Mouse (Mus musculus): Measurements from ENCODE around the gene 4930469K13Rik. TPM values are rescaled to one million over a fixed set of nuclear protein-coding genes. Genes with fewer than 3 reads are reported as not detected.

4930469K13Rik gene
- polyA plus RNA-seq, 1 experiment from 2014 or later, result not detected

- 0 out of 2 replicates have a peak, but pooled peaks cover 10% of the 10 kb centered on the region for H3K27me3 ChIP-seq
- no peaks in the 10 kb centered on the region for H3K36me3 ChIP-seq (ENCODE audit: poor library complexity, severe bottlenecking)
- ATAC-seq, result peak; percentile 58; the same call in 1 of the 2 replicates
- H3K27ac ChIP-seq, result no peak overlapping the region
- H3K4me3 ChIP-seq, result no peak overlapping the region
- H3K9ac ChIP-seq, result no peak overlapping the region
- no peaks in the 10 kb centered on the region for H3K4me1 ChIP-seq
- H3K4me2 ChIP-seq, result peak overlapping the region; percentile 15; the same call in 1 of the 2 replicates
- H3K9me3 ChIP-seq (replicated peaks), result no peaks in the 10 kb centered on the region
- 16% methylated on average over 15 of the region's 15 CpGs for WGBS
Measured at GRCm38 (mm10) chr11:34073776-34074175, 24.6 kb downstream of the 4930469K13Rik start.

GRCm38 (mm10) chr11:34072309-34072708 lies 26.0 kb downstream of the 4930469K13Rik start:
- Histone ChIP-seq H3K36me3 (ENCODE audit: poor library complexity, severe bottlenecking) (no peaks in the 10 kb centered on the region), H3K4me3 (no peak overlapping the region), H3K9me3 (replicated peaks) (no peaks in the 10 kb centered on the region), H3K9ac (no peak overlapping the region), H3K27me3 (0 out of 2 replicates have a peak, but pooled peaks cover 10% of the 10 kb centered on the region), H3K27ac (no peak overlapping the region), H3K4me1 (no peaks in the 10 kb centered on the region), H3K4me2 (no peak overlapping the region)
- ATAC-seq, result no peak
- WGBS, result 80% methylated on average over 4 of the region's 4 CpGs

DNA sequence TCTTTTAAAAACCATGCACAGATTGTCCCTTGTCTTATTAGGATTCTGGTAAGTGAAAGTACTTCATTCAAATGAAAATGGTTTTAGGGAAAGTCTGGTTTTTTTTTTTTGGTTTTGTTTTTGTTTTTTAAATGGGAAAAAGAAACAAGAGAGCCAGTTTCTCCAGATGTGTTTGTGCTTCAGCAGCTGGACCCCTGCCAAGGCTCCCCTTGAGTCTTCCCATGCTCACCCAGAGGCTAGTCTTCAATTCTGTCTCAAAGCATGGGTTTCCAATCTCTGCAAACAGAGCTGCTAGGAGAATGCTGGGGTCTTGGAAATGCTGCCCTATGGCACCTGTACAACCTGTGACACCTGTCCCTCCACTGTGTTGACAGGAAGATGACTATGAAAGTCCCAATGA lies 27.8 kb downstream of the 4930469K13Rik start:
- Histone ChIP-seq H3K9ac (no peak overlapping the region), H3K36me3 (ENCODE audit: poor library complexity, severe bottlenecking) (no peaks in the 10 kb centered on the region), H3K9me3 (replicated peaks) (no peaks in the 10 kb centered on the region), H3K4me2 (no peak overlapping the region), H3K4me1 (no peaks in the 10 kb centered on the region), H3K4me3 (no peak overlapping the region), H3K27me3 (0 out of 2 replicates have a peak, but pooled peaks cover 10% of the 10 kb centered on the region), H3K27ac (no peak overlapping the region)
- no peak for ATAC-seq

DNA sequence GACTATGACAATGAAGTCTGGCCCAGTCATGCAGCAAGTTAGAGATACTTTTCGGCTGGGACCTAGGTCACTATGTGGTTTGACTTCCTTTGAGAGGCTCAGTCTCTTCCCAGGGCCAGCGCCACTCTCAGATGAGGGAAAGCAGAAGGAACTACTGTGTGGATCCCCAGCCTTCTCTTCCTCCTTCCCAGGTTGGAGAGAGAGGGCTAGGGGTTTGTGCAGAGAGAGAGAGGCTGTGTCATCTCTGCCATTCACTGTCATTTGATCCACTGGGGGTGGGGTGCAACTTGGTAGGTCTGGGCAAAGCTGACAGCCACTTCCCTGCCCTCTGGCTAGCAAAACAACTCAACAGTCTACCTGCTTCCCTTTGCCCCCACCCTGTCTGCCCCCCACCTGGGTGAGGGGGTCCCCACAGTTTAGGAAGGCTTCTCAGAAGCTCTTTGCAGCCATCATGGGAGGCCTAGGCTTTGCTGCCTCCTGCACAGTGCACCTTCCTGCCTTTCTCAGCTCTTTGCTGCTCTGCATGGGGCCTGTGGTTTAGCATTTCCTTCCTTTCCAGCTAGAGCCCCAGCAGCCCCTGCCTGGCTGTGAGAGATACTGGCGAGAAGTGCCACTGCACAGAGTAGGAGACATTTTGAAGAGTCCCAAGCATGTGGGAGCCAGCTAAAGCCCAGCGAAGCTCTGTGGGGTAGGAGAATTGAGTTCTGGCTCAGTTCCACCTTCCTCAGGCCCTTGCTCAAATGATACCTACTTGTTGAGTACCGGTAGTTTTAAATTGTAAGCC lies 34.5 kb downstream of the 4930469K13Rik start:
- no peak overlapping the region for H3K4me3 ChIP-seq
- H3K27me3 ChIP-seq, result no peaks in the 10 kb centered on the region
- H3K9ac ChIP-seq, result no peak overlapping the region
- no peaks in the 10 kb centered on the region for H3K9me3 ChIP-seq (replicated peaks)
- no peaks in the 10 kb centered on the region for H3K4me1 ChIP-seq
- no peak overlapping the region for H3K4me2 ChIP-seq
- no peaks in the 10 kb centered on the region for H3K36me3 ChIP-seq (ENCODE audit: poor library complexity, severe bottlenecking)
- H3K27ac ChIP-seq, result no peak overlapping the region
- no peak for ATAC-seq
- WGBS, result 77% methylated on average over 5 of the region's 5 CpGs

DNA sequence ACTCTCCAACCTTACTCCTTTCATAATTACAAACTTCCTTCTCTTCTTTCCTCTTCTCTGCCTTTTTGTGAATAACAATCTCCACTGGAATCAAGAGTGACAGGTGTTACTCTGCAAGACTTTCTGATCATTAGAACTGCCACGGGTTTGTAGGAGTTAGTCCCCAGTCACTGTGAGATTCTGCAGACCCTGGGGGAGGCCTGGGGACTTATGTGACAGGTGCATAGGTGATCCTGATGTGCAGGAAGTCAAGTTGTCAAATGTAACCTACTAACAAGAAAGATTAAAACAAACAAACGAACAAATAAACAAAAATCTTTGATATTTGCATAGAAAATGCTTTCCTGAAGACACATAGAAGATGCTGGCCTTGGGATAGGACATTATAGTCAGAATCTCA lies 35.1 kb downstream of the 4930469K13Rik start:
- Histone ChIP-seq H3K27me3 (no peaks in the 10 kb centered on the region), H3K36me3 (ENCODE audit: poor library complexity, severe bottlenecking) (no peaks in the 10 kb centered on the region), H3K9ac (no peak overlapping the region), H3K9me3 (replicated peaks) (no peaks in the 10 kb centered on the region), H3K4me1 (no peaks in the 10 kb centered on the region), H3K4me3 (no peak overlapping the region), H3K4me2 (no peak overlapping the region), H3K27ac (no peak overlapping the region)
- no peak for ATAC-seq
- WGBS, result 68% methylated on average over 2 of the region's 2 CpGs

GRCm38 (mm10) chr11:34061740-34062139 lies 36.6 kb downstream of the 4930469K13Rik start:
- Histone ChIP-seq H3K27me3 (no peaks in the 10 kb centered on the region), H3K9me3 (replicated peaks) (no peaks in the 10 kb centered on the region), H3K27ac (no peak overlapping the region), H3K9ac (no peak overlapping the region), H3K4me3 (no peak overlapping the region), H3K4me1 (no peaks in the 10 kb centered on the region), H3K36me3 (ENCODE audit: poor library complexity, severe bottlenecking) (no peaks in the 10 kb centered on the region), H3K4me2 (no peak overlapping the region)
- WGBS, result 64% methylated on average over 6 of the region's 6 CpGs
- no peak for ATAC-seq

DNA sequence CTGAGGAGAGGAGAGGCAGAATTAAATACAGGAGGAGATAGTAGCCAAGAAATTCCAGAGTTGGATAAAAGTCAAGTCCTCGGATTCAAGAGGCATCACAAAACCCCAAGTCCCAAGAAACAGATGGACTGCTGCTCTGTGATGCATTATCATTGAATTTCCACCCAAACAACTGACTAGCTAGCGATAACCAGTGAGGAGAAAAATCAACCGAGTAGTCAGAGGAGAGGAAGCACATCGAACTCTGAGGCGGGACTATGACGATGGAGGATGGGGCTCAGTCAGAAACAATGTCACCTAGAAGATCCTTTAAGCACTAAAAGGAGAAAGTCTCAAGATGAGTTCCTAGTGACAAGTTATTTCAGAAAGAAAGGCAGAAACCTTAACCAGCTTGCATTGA lies 39.4 kb downstream of the 4930469K13Rik start:
- Histone ChIP-seq H3K4me3 (no peak overlapping the region), H3K9ac (no peak overlapping the region), H3K36me3 (ENCODE audit: poor library complexity, severe bottlenecking) (no peaks in the 10 kb centered on the region), H3K4me1 (no peaks in the 10 kb centered on the region), H3K9me3 (replicated peaks) (no peaks in the 10 kb centered on the region), H3K27ac (no peak overlapping the region), H3K4me2 (no peak overlapping the region), H3K27me3 (no peaks in the 10 kb centered on the region)
- no peak for ATAC-seq
- WGBS, result 88% methylated on average over 6 of the region's 6 CpGs

GRCm38 (mm10) chr11:34058332-34058731 lies 40.0 kb downstream of the 4930469K13Rik start:
- Histone ChIP-seq H3K4me2 (no peak overlapping the region), H3K27me3 (no peaks in the 10 kb centered on the region), H3K4me3 (no peak overlapping the region), H3K4me1 (no peaks in the 10 kb centered on the region), H3K36me3 (ENCODE audit: poor library complexity, severe bottlenecking) (no peaks in the 10 kb centered on the region), H3K9ac (no peak overlapping the region), H3K27ac (no peak overlapping the region), H3K9me3 (replicated peaks) (no peaks in the 10 kb centered on the region)
- ATAC-seq, result no peak

- ATAC-seq, result no peak
- 86% methylated on average over 1 of the region's 1 CpGs for WGBS
Measured at GRCm38 (mm10) chr11:34056715-34057114, 41.6 kb downstream of the 4930469K13Rik start.

DNA sequence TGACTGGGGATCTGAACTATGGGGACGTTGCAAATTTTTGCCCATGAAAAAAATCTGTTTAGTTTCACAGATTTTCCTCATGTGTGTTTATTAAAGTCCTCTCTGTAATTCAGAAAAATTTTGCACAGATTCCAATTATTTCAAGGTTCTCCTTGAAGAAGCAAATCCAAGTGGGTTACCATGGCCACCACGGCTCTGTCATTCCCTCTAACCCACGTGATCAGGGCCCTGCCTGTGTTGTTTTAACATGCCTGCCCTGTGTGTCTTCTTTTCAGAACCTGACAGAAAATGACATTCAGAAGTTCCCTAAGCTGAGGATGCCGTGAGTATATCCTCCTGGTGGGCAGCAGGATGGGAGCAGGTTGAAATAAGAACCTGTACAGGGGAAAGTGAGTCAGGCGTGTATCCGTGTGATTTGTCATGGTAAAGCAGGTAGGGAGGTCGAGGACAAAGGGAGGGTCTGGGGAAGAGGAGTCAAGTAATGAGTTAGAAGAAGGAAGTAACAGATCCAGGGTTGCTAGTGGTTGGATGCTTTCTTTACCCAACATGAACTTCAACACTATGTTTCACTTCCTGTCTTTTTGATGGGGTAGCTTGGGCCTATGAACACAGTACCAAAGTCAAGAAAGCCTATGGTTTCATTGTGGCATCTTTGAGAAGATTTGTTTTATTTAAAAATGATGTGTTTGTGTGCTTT lies 44.2 kb downstream of the 4930469K13Rik start:
- Histone ChIP-seq H3K4me1 (no peaks in the 10 kb centered on the region), H3K27me3 (no peaks in the 10 kb centered on the region), H3K4me2 (no peak overlapping the region), H3K9ac (no peak overlapping the region), H3K36me3 (ENCODE audit: poor library complexity, severe bottlenecking) (no peaks in the 10 kb centered on the region), H3K4me3 (no peak overlapping the region), H3K27ac (no peak overlapping the region), H3K9me3 (replicated peaks) (no peaks in the 10 kb centered on the region)
- 80% methylated on average over 7 of the region's 7 CpGs for WGBS
- ATAC-seq, result no peak

More at GRCm38 (mm10) chr11:34056715-34057114, 41.6 kb downstream of the 4930469K13Rik start:
- H3K27ac ChIP-seq, result no peak overlapping the region
- no peak overlapping the region for H3K9ac ChIP-seq
- H3K9me3 ChIP-seq (replicated peaks), result no peaks in the 10 kb centered on the region
- no peaks in the 10 kb centered on the region for H3K36me3 ChIP-seq (ENCODE audit: poor library complexity, severe bottlenecking)
- H3K27me3 ChIP-seq, result no peaks in the 10 kb centered on the region
- H3K4me2 ChIP-seq, result no peak overlapping the region
- no peak overlapping the region for H3K4me3 ChIP-seq
- no peaks in the 10 kb centered on the region for H3K4me1 ChIP-seq

- no peak for ATAC-seq
- WGBS, result 88% methylated on average over 6 of the region's 6 CpGs
- Histone ChIP-seq H3K4me3 (no peak overlapping the region), H3K36me3 (ENCODE audit: poor library complexity, severe bottlenecking) (no peaks in the 10 kb centered on the region), H3K9ac (no peak overlapping the region), H3K4me1 (no peaks in the 10 kb centered on the region), H3K27ac (no peak overlapping the region), H3K4me2 (no peak overlapping the region), H3K27me3 (no peaks in the 10 kb centered on the region), H3K9me3 (replicated peaks) (no peaks in the 10 kb centered on the region)
Measured at GRCm38 (mm10) chr11:34053031-34053818, 45.1 kb downstream of the 4930469K13Rik start.

DNA sequence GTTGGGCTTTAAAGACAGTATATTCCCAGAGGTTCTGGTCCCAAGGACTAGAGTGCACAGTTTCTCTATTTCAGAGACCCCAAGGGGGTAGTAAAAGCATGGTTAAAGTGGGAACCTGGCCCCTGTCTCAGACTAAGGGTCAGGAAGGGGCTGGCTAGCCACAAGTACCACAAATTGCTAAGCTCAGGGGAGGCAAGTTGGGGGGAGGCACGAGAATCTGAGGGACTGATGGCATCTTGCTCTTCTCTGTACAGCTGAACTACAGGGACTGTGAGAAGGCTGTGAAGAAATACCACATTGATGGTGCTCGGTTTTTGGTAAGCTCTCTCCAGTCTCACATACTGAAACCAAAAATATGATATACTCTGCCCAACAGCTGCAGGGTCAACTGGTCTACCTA lies 47.7 kb downstream of the 4930469K13Rik start:
- no peak overlapping the region for H3K27ac ChIP-seq
- no peak for ATAC-seq
- H3K4me3 ChIP-seq, result no peak overlapping the region
- no peaks in the 10 kb centered on the region for H3K27me3 ChIP-seq
- no peaks in the 10 kb centered on the region for H3K36me3 ChIP-seq (ENCODE audit: poor library complexity, severe bottlenecking)
- 76% methylated on average over 2 of the region's 2 CpGs for WGBS
- H3K9ac ChIP-seq, result no peak overlapping the region
- no peak overlapping the region for H3K4me2 ChIP-seq
- H3K9me3 ChIP-seq (replicated peaks), result no peaks in the 10 kb centered on the region
- no peaks in the 10 kb centered on the region for H3K4me1 ChIP-seq

Data from forebrain, embryonic 13.5 days (tissue).